Mouse (Mus musculus) thymus, adult 2 months (tissue): ENCODE measurements around the gene Fdx1l.

Source experiments
- CTCF ChIP-seq: fragments of 200-500 bp; IDR thresholded peaks from 2 replicates; pipeline ENCODE4 v1.5.1; 2012; ENCODE audit warnings: mild to moderate bottlenecking, control low read depth, low read length, moderate library complexity, borderline replicate concordance; ENCODE audit not compliant: control insufficient read depth, poor library complexity, insufficient read depth; ENCODE audit errors: extremely low read depth
- POLR2A ChIP-seq: fragments of 200-500 bp; IDR thresholded peaks from 2 replicates; pipeline ENCODE4 v1.6.1; 2012; ENCODE audit warnings: mild to moderate bottlenecking, low read length, control low read depth, moderate library complexity; ENCODE audit not compliant: control insufficient read depth, poor library complexity, insufficient read depth; ENCODE audit errors: extremely low read depth

DNA sequence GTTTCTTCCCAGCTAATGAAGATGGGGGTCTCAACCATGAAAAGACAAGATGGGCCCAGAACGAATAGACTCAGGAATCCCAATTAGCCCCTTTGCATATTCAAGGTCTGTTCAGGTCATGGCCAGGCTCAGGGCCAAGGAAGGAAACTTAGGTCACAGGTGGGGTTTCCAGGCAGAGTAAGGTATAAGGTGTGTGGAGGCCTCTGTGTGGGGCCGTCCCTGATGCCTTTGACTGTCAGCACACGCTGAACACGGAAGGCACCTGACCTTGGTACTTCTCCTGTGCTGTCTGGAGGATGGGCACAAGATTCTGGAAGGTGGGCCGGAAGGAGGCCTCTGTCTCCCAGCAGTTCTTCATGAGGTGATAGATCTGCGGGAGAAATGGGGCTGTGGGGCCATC lies 31.4 kb upstream of the Fdx1l start:
- TF ChIP-seq CTCF = no peak
- TF ChIP-seq POLR2A = no peak
